Comparison of ENCODE assay signal across 13 mouse cellular contexts in genomic region chr16:95845323-95845860, GRCm38 (mm10).
DNase-seq lines count a peak whose midpoint lies in the region; ATAC-seq lines count a peak whose summit lies in the region.
"Had no signal": no experiment of that assay in that cellular context is flagged by ENCODE, and none has a peak within 500 bp of the region (broad histone marks: within the 10 kb centered on the region; RNA-seq: fewer than 3 reads in every experiment).

No protein-coding gene starts in this region.

- H3K27me3 ChIP-seq in kidney, embryonic 15.5 days = no peaks in the 10 kb centered on the region
- no peaks in the 10 kb centered on the region for H3K27me3 ChIP-seq in forebrain, embryonic 12.5 days
- no peaks in the 10 kb centered on the region for H3K27me3 ChIP-seq in limb, embryonic 10.5 days (ENCODE audit: low read depth, poor library complexity, severe bottlenecking)
- H3K27me3 ChIP-seq: liver, embryonic 15.5 days; stomach, embryonic 15.5 days had no signal

- 26% methylated on average over 10 of the region's 10 CpGs for WGBS in kidney, embryonic 15.5 days
- whole genome bisulfite sequencing in forebrain, embryonic 12.5 days = 35% methylated on average over 10 of the region's 10 CpGs
- 15% methylated on average over 10 of the region's 10 CpGs for WGBS in limb, embryonic 10.5 days

- peaks cover 40% of the 10 kb centered on the region for H3K4me1 ChIP-seq in kidney, embryonic 15.5 days
- peaks cover 6% of the 10 kb centered on the region; the same call in 1 of the 2 replicates for H3K4me1 ChIP-seq in forebrain, embryonic 12.5 days
- peaks cover 63% of the 10 kb centered on the region for H3K4me1 ChIP-seq in limb, embryonic 10.5 days
- H3K4me1 ChIP-seq: liver, embryonic 15.5 days had no signal

- no peak for ATAC-seq in kidney, embryonic 15.5 days (replicated peaks; ENCODE audit: low FRiP score)
- ATAC-seq in forebrain, embryonic 12.5 days (ENCODE audit: low FRiP score) = peak; percentile 44; the same call in 1 of the 2 replicates

- H3K4me3 ChIP-seq in kidney, embryonic 15.5 days (replicated peaks) = no peak overlapping the region
- no peak overlapping the region for H3K4me3 ChIP-seq in forebrain, embryonic 12.5 days (replicated peaks)
- no peak overlapping the region for H3K4me3 ChIP-seq in limb, embryonic 10.5 days
- H3K4me3 ChIP-seq: liver, embryonic 15.5 days; stomach, embryonic 15.5 days had no signal

- no peak for DNase-seq in kidney, postnatal 10 days
- DNase-seq in NIH3T3 (ENCODE audit: low read depth) = peak; percentile 9
- DNase-seq in limb, embryonic 10.5 days (ENCODE audit: low spot score) = peak; percentile 70
- DNase-seq in urinary bladder, postnatal 10 days (ENCODE audit: low spot score) = no peak
- DNase-seq in lung, postnatal 36 days = no peak
- DNase-seq in cerebellum, adult 9-11 months = no peak
- DNase-seq: kidney, adult 8-10 months; thymus, postnatal 4 days had no signal

- H3K27ac ChIP-seq in kidney, embryonic 15.5 days = 0 out of 2 replicates have a peak overlapping the region, but pooled peaks have one; percentile 41
- H3K27ac ChIP-seq in forebrain, embryonic 12.5 days = no peak overlapping the region
- H3K27ac ChIP-seq in limb, embryonic 10.5 days = peak overlapping the region; percentile 84
- H3K27ac ChIP-seq: liver, embryonic 15.5 days; stomach, embryonic 15.5 days had no signal

- H3K9me3 ChIP-seq in kidney, embryonic 15.5 days (replicated peaks) = no peaks in the 10 kb centered on the region
- H3K9me3 ChIP-seq in forebrain, embryonic 12.5 days = no peaks in the 10 kb centered on the region
- no peaks in the 10 kb centered on the region; the same call in 1 of the 2 replicates for H3K9me3 ChIP-seq in limb, embryonic 10.5 days (replicated peaks)
- H3K9me3 ChIP-seq: G1E; liver, embryonic 15.5 days; stomach, embryonic 15.5 days had no signal

- no peak overlapping the region for H3K9ac ChIP-seq in kidney, embryonic 15.5 days
- H3K9ac ChIP-seq in forebrain, embryonic 12.5 days = no peak overlapping the region
- H3K9ac ChIP-seq: liver, embryonic 15.5 days; stomach, embryonic 15.5 days had no signal

- no peak overlapping the region for H3K4me2 ChIP-seq in kidney, embryonic 15.5 days
- H3K4me2 ChIP-seq in forebrain, embryonic 12.5 days = no peak overlapping the region
- H3K4me2 ChIP-seq: liver, embryonic 15.5 days; stomach, embryonic 15.5 days had no signal

- no peaks in the 10 kb centered on the region for H3K36me3 ChIP-seq in kidney, embryonic 15.5 days
- no peaks in the 10 kb centered on the region for H3K36me3 ChIP-seq in forebrain, embryonic 12.5 days (replicated peaks)
- peaks cover 5% of the 10 kb centered on the region; the same call in 1 of the 2 replicates for H3K36me3 ChIP-seq in limb, embryonic 10.5 days
- H3K36me3 ChIP-seq: G1E; liver, embryonic 15.5 days; stomach, embryonic 15.5 days had no signal

Comparison
In these comparisons a context has a peak if more than half of its experiments do, and no peak if none do; other contexts are left out.
1. DNase-seq: peak in NIH3T3 (single experiment) and limb, embryonic 10.5 days (single experiment); none in kidney, postnatal 10 days (single experiment), urinary bladder, postnatal 10 days (single experiment), lung, postnatal 36 days (single experiment) and cerebellum, adult 9-11 months (single experiment).